Mouse (Mus musculus) intestine, postnatal 0 days (tissue): ENCODE measurements around the gene Grpel1. TPM values are rescaled to one million over a fixed set of nuclear protein-coding genes. Genes with fewer than 3 reads are reported as not detected.
A peak's percentile ranks its signal among the peaks of the same experiment; 100 is the strongest.

Source experiments
- ATAC-seq: fragments of 200-750 bp; cut with Nextera tagmentation; 2 replicates; pipeline ENCODE4 v1.8.0; 2017; ENCODE audit warnings: mild to moderate bottlenecking, moderate TSS enrichment, moderate library complexity
- H3K27ac ChIP-seq: fragments of 300-500 bp; sonication (generic); 2 replicates; pipeline ENCODE4 v1.5.1; 2014; ENCODE audit warnings: mild to moderate bottlenecking, low read depth, low read length, moderate library complexity
- H3K27me3 ChIP-seq: fragments of 300-500 bp; sonication (generic); replicated peaks from 2 replicates; pipeline ENCODE4 v1.6.1; 2014; ENCODE audit warnings: low read length, mixed read lengths; ENCODE audit not compliant: control insufficient read depth, insufficient read depth
- H3K36me3 ChIP-seq: fragments of 300-500 bp; sonication (generic); 2 replicates; pipeline ENCODE4 v1.6.1; 2014; ENCODE audit warnings: mild to moderate bottlenecking, moderate library complexity; ENCODE audit not compliant: control insufficient read depth, insufficient read depth
- H3K4me1 ChIP-seq: fragments of 300-500 bp; sonication (generic); replicated peaks from 2 replicates; pipeline ENCODE4 v1.6.1; 2014; ENCODE audit warnings: antibody characterized with exemption, low read length, mixed read lengths; ENCODE audit not compliant: control insufficient read depth, insufficient read depth
- H3K4me2 ChIP-seq: fragments of 300-500 bp; sonication (generic); replicated peaks from 2 replicates; pipeline ENCODE4 v1.6.1; 2014; ENCODE audit warnings: low read depth, mild to moderate bottlenecking, moderate library complexity
- H3K4me3 ChIP-seq: fragments of 300-500 bp; sonication (generic); 2 replicates; pipeline ENCODE4 v1.5.1; 2014; ENCODE audit warnings: low read depth, low read length
- H3K9ac ChIP-seq: fragments of 300-500 bp; sonication (generic); 2 replicates; pipeline ENCODE4 v1.6.1; 2014; ENCODE audit warnings: mild to moderate bottlenecking, low read depth, low read length
- H3K9me3 ChIP-seq: fragments of 300-500 bp; sonication (generic); 2 replicates; pipeline ENCODE4 v1.6.1; 2016; ENCODE audit warnings: mixed run types; ENCODE audit not compliant: control insufficient read depth
- CTCF ChIP-seq: sonication (generic); IDR thresholded peaks from 2 replicates; pipeline ENCODE4 v1.5.1; 2016; ENCODE audit warnings: low read depth, mild to moderate bottlenecking, control low read depth, antibody characterized with exemption, moderate library complexity
- WGBS: fragments of 180-500 bp; shearing (Covaris S2); extraction: QIAGEN DNeasy Blood & Tissue Kit; methylation state at CpG from one replicate; pipeline ENCODE4 v1.1.7; 2014; 5-methylcytosine and 5-hydroxymethylcytosine counted together
- polyA plus RNA-seq: library from polyadenylated mRNA; unstranded; fragments of >200 nt; fragmentation: Nextera tagmentation; extraction: Ambion mirVana; gene quantifications from 2 replicates; pipeline ENCODE4 v1.2.1, GENCODE M21; 2015

Gene Grpel1
- polyA plus RNA-seq: 46.6 and 48.8 TPM in 2 replicates

DNA sequence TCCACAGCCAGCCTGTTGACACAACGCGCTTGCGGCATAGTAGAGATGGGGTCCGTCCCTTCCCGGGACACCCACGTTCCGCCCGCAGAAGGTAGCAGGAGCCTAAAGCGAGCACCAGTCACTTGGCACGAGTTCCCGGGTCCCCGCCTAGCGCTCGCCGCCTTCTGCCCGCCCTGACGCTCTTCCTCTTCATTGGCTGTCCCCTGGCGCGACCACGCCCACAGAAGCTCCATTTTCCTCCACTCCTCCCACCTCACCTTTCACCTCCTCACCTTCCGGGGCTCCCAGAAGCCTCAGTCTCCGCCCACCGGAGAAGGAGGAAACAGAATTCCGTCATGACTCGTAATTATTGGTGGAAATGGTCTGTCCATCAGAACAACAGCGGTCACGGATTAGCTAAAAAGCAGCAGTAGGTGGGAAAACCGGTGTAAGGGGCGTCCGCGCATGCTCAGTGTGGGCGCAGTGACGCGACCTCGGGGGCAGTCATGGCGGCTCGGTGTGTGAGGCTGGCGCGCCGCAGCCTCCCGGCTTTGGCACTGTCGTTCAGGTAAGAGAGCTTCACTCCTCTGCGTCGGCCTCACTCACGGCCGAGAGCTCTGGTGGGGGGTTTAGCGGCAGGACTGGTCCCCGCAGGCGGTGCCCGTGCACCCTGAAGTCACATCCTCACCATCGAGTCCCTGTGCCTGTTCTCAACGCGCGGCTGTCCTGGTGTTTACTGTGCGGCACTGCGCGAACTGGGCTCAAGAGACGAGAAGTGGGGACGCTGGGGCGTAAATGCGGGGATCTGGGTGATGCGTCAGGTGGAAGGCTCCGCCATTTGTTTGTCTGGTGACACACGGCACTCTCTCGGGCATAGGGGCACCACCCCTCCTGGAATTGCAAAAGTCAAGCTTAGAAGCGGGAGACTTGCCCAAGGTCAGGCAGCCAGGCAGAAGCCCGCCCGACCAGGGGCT lies at the start of gene Grpel1:
TSS of gene Grpel1 (plus strand) at position 290 of the 953 bp plus-strand sequence.
- Histone ChIP-seq H3K4me3 (peak within 1 kb of the TSS; percentile 95), H3K36me3 (peaks cover 21% of the 10 kb centered on the region; the same call in 1 of the 2 replicates), H3K4me2 (peak within 1 kb of the TSS; percentile 89), H3K27me3 (no peaks in the 10 kb centered on the region), H3K4me1 (peaks cover 4% of the 10 kb centered on the region), H3K9me3 (no peaks in the 10 kb centered on the region), H3K9ac (peak within 1 kb of the TSS; percentile 87), H3K27ac (peak within 1 kb of the TSS; percentile 85)
- peak; percentile 92 for ATAC-seq
- under 1% methylated on average over 68 of the region's 68 CpGs for WGBS
- no peak for TF ChIP-seq CTCF

DNA sequence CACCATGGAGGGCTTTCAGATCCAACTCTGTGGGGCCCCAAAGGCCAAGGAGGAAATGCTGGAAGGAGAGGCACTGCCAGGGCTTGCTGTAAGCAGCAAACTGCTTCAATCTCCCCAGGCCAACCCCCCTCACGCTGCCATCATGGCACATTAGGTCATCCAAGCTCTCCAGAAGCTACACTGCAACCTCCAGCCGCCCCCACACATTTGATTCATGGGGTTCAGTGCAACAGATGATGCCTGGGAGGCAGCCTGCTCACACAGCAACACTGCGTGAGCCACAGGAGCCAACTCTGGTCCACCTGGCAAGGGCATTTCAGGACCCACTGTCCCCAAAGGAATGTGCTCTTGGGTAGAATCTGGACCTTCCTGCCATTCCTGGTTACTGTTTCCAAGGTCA lies 44.9 kb upstream of the Grpel1 start:
- no peak overlapping the region for H3K9ac ChIP-seq
- H3K36me3 ChIP-seq: no peaks in the 10 kb centered on the region
- H3K27me3 ChIP-seq: no peaks in the 10 kb centered on the region
- H3K9me3 ChIP-seq: no peaks in the 10 kb centered on the region
- no peaks in the 10 kb centered on the region for H3K4me1 ChIP-seq
- no peak overlapping the region for H3K4me2 ChIP-seq
- no peak overlapping the region for H3K27ac ChIP-seq
- ATAC-seq: no peak
- no peak for TF ChIP-seq CTCF
- 55% methylated on average over 3 of the region's 3 CpGs for WGBS
- H3K4me3 ChIP-seq: no peak overlapping the region

DNA sequence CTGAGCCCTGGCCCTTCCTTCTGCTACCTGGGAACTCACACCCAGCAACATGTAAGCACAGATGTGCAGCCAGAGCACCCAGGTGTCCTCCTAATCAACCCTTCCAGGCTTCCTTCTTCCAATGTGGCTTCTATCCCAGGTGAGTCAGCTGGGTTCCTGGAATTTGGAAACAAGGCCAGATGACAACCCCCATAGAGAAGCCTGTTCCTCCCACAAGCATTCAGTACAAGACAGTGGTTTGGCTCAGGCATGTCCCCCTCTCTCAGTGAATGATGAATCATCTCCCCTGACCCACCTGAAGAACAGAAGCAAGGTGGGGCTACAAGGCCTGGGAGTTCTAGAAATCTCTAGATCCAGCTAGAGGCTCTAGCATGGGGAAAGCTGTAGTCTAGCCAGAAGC lies 42.1 kb upstream of the Grpel1 start:
- Histone ChIP-seq H3K4me2 (no peak overlapping the region), H3K27ac (no peak overlapping the region), H3K4me1 (no peaks in the 10 kb centered on the region), H3K9me3 (no peaks in the 10 kb centered on the region), H3K4me3 (no peak overlapping the region), H3K36me3 (no peaks in the 10 kb centered on the region), H3K27me3 (no peaks in the 10 kb centered on the region), H3K9ac (no peak overlapping the region)
- no peak for ATAC-seq
- no peak for TF ChIP-seq CTCF

DNA sequence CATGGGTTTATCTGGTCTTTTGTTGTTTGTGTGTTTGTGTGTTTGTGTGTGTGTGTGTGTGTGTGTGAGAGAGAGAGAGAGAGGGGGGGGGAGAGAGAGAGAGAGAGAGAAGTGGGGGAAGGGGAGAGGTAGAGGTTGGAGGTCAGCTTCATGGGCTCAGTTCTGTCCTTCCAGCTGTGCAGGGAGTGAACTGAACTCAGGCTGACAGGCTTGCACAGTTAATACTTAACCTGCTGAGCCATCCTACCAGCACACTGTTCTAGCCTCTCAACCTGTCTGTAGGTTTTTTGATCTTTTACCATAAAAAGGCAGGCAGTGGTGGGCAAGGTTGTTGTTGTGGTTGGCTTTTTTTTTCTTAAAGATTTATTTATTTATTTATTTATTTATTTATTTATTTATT lies 40.1 kb upstream of the Grpel1 start:
- no peak for TF ChIP-seq CTCF
- no peaks in the 10 kb centered on the region for H3K27me3 ChIP-seq
- no peak overlapping the region for H3K9ac ChIP-seq
- H3K36me3 ChIP-seq: no peaks in the 10 kb centered on the region
- ATAC-seq: no peak
- no peaks in the 10 kb centered on the region for H3K9me3 ChIP-seq
- no peak overlapping the region for H3K27ac ChIP-seq
- no peak overlapping the region for H3K4me3 ChIP-seq
- H3K4me2 ChIP-seq: no peak overlapping the region
- no peaks in the 10 kb centered on the region for H3K4me1 ChIP-seq

DNA sequence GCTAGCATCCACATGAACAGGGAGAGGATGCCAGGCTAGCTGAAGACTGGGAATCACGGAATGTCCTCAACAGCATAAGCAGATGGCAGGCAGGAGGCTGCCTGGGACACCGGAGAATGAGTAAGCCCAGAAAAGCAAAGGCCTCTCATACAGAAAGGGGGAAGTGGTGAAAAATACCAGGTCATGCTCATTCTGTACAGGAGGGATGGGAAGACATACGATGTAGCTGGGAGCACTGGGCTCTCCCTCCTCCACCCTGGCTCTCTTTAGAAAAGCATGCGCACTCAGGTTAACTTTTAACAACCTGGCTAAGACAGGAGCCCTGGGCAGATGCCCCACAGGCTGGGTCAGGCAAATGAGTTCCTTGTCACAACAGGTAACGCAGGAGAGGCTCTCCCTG lies 38.4 kb upstream of the Grpel1 start:
- Histone ChIP-seq H3K4me3 (no peak overlapping the region), H3K4me2 (no peak overlapping the region), H3K9me3 (no peaks in the 10 kb centered on the region), H3K27ac (no peak overlapping the region), H3K9ac (no peak overlapping the region), H3K4me1 (no peaks in the 10 kb centered on the region), H3K36me3 (no peaks in the 10 kb centered on the region), H3K27me3 (no peaks in the 10 kb centered on the region)
- WGBS: 57% methylated on average over 5 of the region's 5 CpGs
- no peak for TF ChIP-seq CTCF
- no peak for ATAC-seq

DNA sequence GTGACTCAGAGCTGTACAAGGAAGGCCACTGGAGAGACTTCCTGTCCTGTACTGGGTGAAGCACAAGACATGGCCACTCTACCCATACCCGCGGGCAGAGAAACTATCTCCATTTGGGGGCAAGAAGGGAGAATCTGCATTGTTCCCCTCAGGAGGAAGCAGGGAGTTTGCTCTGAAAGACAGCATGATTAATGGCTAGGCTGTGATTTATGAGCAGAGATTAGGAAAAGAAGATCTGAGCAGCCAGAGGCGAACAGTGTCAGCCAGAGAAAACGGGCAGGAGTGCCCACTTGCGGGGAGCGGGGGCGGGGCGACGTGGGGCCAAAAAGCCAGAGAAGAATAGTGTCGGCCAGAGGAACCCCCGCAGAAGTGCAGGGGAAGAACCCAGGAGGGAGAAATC lies 37.0 kb upstream of the Grpel1 start:
- Histone ChIP-seq H3K9me3 (no peaks in the 10 kb centered on the region), H3K4me2 (no peak overlapping the region), H3K27ac (no peak overlapping the region), H3K36me3 (no peaks in the 10 kb centered on the region), H3K4me3 (no peak overlapping the region), H3K27me3 (no peaks in the 10 kb centered on the region), H3K4me1 (no peaks in the 10 kb centered on the region), H3K9ac (no peak overlapping the region)
- no peak for TF ChIP-seq CTCF
- WGBS: 16% methylated on average over 11 of the region's 11 CpGs
- no peak for ATAC-seq
